In genomic region chr5:35956268-35956667, GRCm38 (mm10) we compare ENCODE assay signal across 34 mouse cellular contexts.
"Had no signal": no experiment of that assay in that cellular context is flagged by ENCODE, and none has a peak within 500 bp of the region (broad histone marks: within the 10 kb centered on the region; RNA-seq: fewer than 3 reads in every experiment).

No protein-coding gene starts in this region.

- H3K9ac ChIP-seq: heart, embryonic 12.5 days; heart, embryonic 13.5 days; heart, embryonic 15.5 days; hindbrain, embryonic 12.5 days; hindbrain, embryonic 14.5 days; hindbrain, embryonic 15.5 days; intestine, embryonic 15.5 days; kidney, embryonic 15.5 days had no signal

- H3K9me3 ChIP-seq: heart, embryonic 10.5 days; heart, embryonic 12.5 days; heart, embryonic 13.5 days; heart, embryonic 15.5 days; hindbrain, embryonic 12.5 days; hindbrain, embryonic 15.5 days; intestine, embryonic 15.5 days; kidney, embryonic 15.5 days had no signal

- H3K4me2 ChIP-seq: heart, embryonic 11.5 days; heart, embryonic 12.5 days; heart, embryonic 13.5 days; heart, embryonic 15.5 days; hindbrain, embryonic 12.5 days; hindbrain, embryonic 14.5 days; hindbrain, embryonic 15.5 days; intestine, embryonic 15.5 days; kidney, embryonic 15.5 days had no signal

- ATAC-seq: hindbrain, embryonic 16.5 days; hindbrain, postnatal 0 days; inflammation-experienced regulatory T-cells, adult 6 months; intestine, embryonic 15.5 days; intestine, embryonic 16.5 days; intestine, postnatal 0 days had no signal

- H3K4me1 ChIP-seq: heart, embryonic 10.5 days; intestine, embryonic 15.5 days had no signal

- H3K4me3 ChIP-seq: heart, adult 2 months; heart, embryonic 10.5 days; heart, embryonic 12.5 days; heart, embryonic 13.5 days; heart, embryonic 15.5 days; hindbrain, embryonic 12.5 days; hindbrain, embryonic 15.5 days; intestine, embryonic 15.5 days; kidney, embryonic 15.5 days; layer of hippocampus, adult 2 months had no signal

- H3K27me3 ChIP-seq: heart, embryonic 12.5 days; heart, embryonic 13.5 days; heart, embryonic 15.5 days; hindbrain, embryonic 12.5 days; hindbrain, embryonic 15.5 days; intestine, embryonic 15.5 days; kidney, embryonic 15.5 days had no signal

- H3K27ac ChIP-seq: heart, adult 2 months; heart, embryonic 10.5 days; heart, embryonic 13.5 days; heart, embryonic 15.5 days; hindbrain, embryonic 12.5 days; hindbrain, embryonic 14.5 days; hindbrain, embryonic 15.5 days; hindbrain, postnatal 0 days; intestine, embryonic 15.5 days; kidney, embryonic 15.5 days; kidney, postnatal 0 days; layer of hippocampus, adult 2 months had no signal

- DNase-seq: heart, adult 2 months; heart, postnatal 10 days; heart, postnatal 14 days; heart, postnatal 36 days; heart, postnatal 4 days; kidney, adult 11 months; kidney, adult 18-20 months; kidney, adult 2 months; kidney, adult 8-10 months; kidney, adult 9 months; kidney, postnatal 10 days; kidney, postnatal 14 days; kidney, postnatal 25 days; kidney, postnatal 36 days; kidney, postnatal 4 days; layer of hippocampus, adult 9-11 months; layer of hippocampus, postnatal 36 days had no signal
